Mouse (Mus musculus): Measurements from ENCODE around the gene Aqp6. TPM values are rescaled to one million over a fixed set of nuclear protein-coding genes. Genes with fewer than 3 reads are reported as not detected.
A peak's percentile ranks its signal among the peaks of the same experiment; 100 is the strongest.

Aqp6 gene
- polyA plus RNA-seq (2016; fragmentation: Nextera tagmentation; extraction: Ambion mirVana): 1.3 and 2.8 TPM in 2 replicates

- peak within 1 kb of the TSS; percentile 76 for H3K27ac ChIP-seq
- WGBS: 44% methylated on average over 22 of the region's 22 CpGs
- no peak within 1 kb of the TSS for H3K4me3 ChIP-seq
- peak within 1 kb of the TSS; percentile 15 for H3K4me2 ChIP-seq (replicated peaks)
- ATAC-seq (ENCODE audit: low FRiP score): peak; percentile 10; the same call in 1 of the 2 replicates
- peak within 1 kb of the TSS; percentile 38; the same call in 1 of the 2 replicates for H3K9ac ChIP-seq
- H3K36me3 ChIP-seq: no peaks in the 10 kb centered on the region
- no peaks in the 10 kb centered on the region for H3K9me3 ChIP-seq (replicated peaks)
- H3K4me1 ChIP-seq: peaks cover 69% of the 10 kb centered on the region
- peaks cover 24% of the 10 kb centered on the region for H3K27me3 ChIP-seq
These were observed at the start of gene Aqp6 for GRCm38 (mm10) chr15:99600986-99601822. Gene Aqp6, plus strand, starts transcription at chr15:99601400.

- H3K9ac ChIP-seq: no peak overlapping the region
- H3K36me3 ChIP-seq: no peaks in the 10 kb centered on the region
- no peak overlapping the region for H3K4me2 ChIP-seq (replicated peaks)
- no peaks in the 10 kb centered on the region for H3K27me3 ChIP-seq
- H3K9me3 ChIP-seq (replicated peaks): no peaks in the 10 kb centered on the region
- 74% methylated on average over 6 of the region's 6 CpGs for WGBS
- no peaks in the 10 kb centered on the region for H3K4me1 ChIP-seq
- H3K27ac ChIP-seq: no peak overlapping the region
- no peak for ATAC-seq (ENCODE audit: low FRiP score)
- H3K4me3 ChIP-seq: no peak overlapping the region
These were observed 47.4 kb upstream of the Aqp6 start for GRCm38 (mm10) chr15:99553767-99554166.

- ATAC-seq (ENCODE audit: low FRiP score): no peak
- 88% methylated on average over 1 of the region's 1 CpGs for WGBS
- H3K9ac ChIP-seq: no peak overlapping the region
- H3K9me3 ChIP-seq (replicated peaks): no peaks in the 10 kb centered on the region
- H3K27me3 ChIP-seq: no peaks in the 10 kb centered on the region
- no peak overlapping the region for H3K27ac ChIP-seq
- H3K4me2 ChIP-seq (replicated peaks): no peak overlapping the region
- no peak overlapping the region for H3K4me3 ChIP-seq
- no peaks in the 10 kb centered on the region for H3K36me3 ChIP-seq
- H3K4me1 ChIP-seq: peaks cover 8% of the 10 kb centered on the region; the same call in 1 of the 2 replicates
These were observed 42.3 kb upstream of the Aqp6 start for GRCm38 (mm10) chr15:99558947-99559346.

- 0 out of 2 replicates have a peak, but pooled peaks cover 3% of the 10 kb centered on the region for H3K27me3 ChIP-seq
- ATAC-seq (ENCODE audit: low FRiP score): no peak
- H3K9me3 ChIP-seq (replicated peaks): no peaks in the 10 kb centered on the region
- H3K4me2 ChIP-seq (replicated peaks): no peak overlapping the region
- no peak overlapping the region for H3K9ac ChIP-seq
- H3K4me1 ChIP-seq: peaks cover 16% of the 10 kb centered on the region; the same call in 1 of the 2 replicates
- no peak overlapping the region for H3K4me3 ChIP-seq
- 85% methylated on average over 10 of the region's 10 CpGs for WGBS
- H3K36me3 ChIP-seq: no peaks in the 10 kb centered on the region
- H3K27ac ChIP-seq: no peak overlapping the region
These were observed 41.0 kb upstream of the Aqp6 start for GRCm38 (mm10) chr15:99560246-99560645.

- Histone ChIP-seq H3K9ac (no peak overlapping the region), H3K4me2 (replicated peaks) (no peak overlapping the region), H3K36me3 (no peaks in the 10 kb centered on the region), H3K27ac (no peak overlapping the region), H3K9me3 (replicated peaks) (no peaks in the 10 kb centered on the region), H3K4me1 (peaks cover 12% of the 10 kb centered on the region; the same call in 1 of the 2 replicates), H3K4me3 (no peak overlapping the region), H3K27me3 (peaks cover 8% of the 10 kb centered on the region)
- 66% methylated on average over 4 of the region's 4 CpGs for WGBS
- no peak for ATAC-seq (ENCODE audit: low FRiP score)
These were observed 33.8 kb upstream of the Aqp6 start for GRCm38 (mm10) chr15:99567371-99567770.

GRCm38 (mm10) chr15:99568682-99569081 is 32.5 kb upstream of the Aqp6 start:
- WGBS: 57% methylated on average over 6 of the region's 6 CpGs
- Histone ChIP-seq H3K4me2 (replicated peaks) (no peak overlapping the region), H3K4me1 (peaks cover 10% of the 10 kb centered on the region; the same call in 1 of the 2 replicates), H3K4me3 (no peak overlapping the region), H3K27me3 (peaks cover 8% of the 10 kb centered on the region), H3K9ac (no peak overlapping the region), H3K9me3 (replicated peaks) (no peaks in the 10 kb centered on the region), H3K36me3 (no peaks in the 10 kb centered on the region), H3K27ac (no peak overlapping the region)
- no peak for ATAC-seq (ENCODE audit: low FRiP score)

- H3K4me3 ChIP-seq: no peak overlapping the region
- no peak overlapping the region for H3K27ac ChIP-seq
- H3K27me3 ChIP-seq: peaks cover 8% of the 10 kb centered on the region
- H3K9me3 ChIP-seq (replicated peaks): no peaks in the 10 kb centered on the region
- no peak overlapping the region for H3K4me2 ChIP-seq (replicated peaks)
- ATAC-seq (ENCODE audit: low FRiP score): no peak
- H3K4me1 ChIP-seq: peaks cover 10% of the 10 kb centered on the region; the same call in 1 of the 2 replicates
- WGBS: 78% methylated on average over 10 of the region's 10 CpGs
- H3K36me3 ChIP-seq: no peaks in the 10 kb centered on the region
- no peak overlapping the region for H3K9ac ChIP-seq
These were observed 32.1 kb upstream of the Aqp6 start for GRCm38 (mm10) chr15:99569123-99569522.

- Histone ChIP-seq H3K4me1 (peaks cover 7% of the 10 kb centered on the region), H3K36me3 (no peaks in the 10 kb centered on the region), H3K27me3 (peaks cover 42% of the 10 kb centered on the region), H3K4me2 (replicated peaks) (no peak within 1 kb of the TSS), H3K9me3 (replicated peaks) (no peaks in the 10 kb centered on the region), H3K4me3 (no peak within 1 kb of the TSS), H3K27ac (no peak within 1 kb of the TSS), H3K9ac (no peak within 1 kb of the TSS)
- 80% methylated on average over 26 of the region's 26 CpGs for WGBS
- no peak for ATAC-seq (ENCODE audit: low FRiP score)
These were observed 22.3 kb upstream of the Aqp6 start, which contains the start of gene Aqp2 for GRCm38 (mm10) chr15:99578802-99579485. Gene Aqp2, plus strand, starts transcription at chr15:99579055.

GRCm38 (mm10) chr15:99583463-99584344 is 17.5 kb upstream of the Aqp6 start:
- ATAC-seq (ENCODE audit: low FRiP score): peak; percentile 51
- 2% methylated on average over 53 of the region's 54 CpGs for WGBS
- peak overlapping the region; percentile 32 for H3K4me3 ChIP-seq
- no peaks in the 10 kb centered on the region for H3K36me3 ChIP-seq
- peaks cover 18% of the 10 kb centered on the region for H3K4me1 ChIP-seq
- peak overlapping the region; percentile 39 for H3K9ac ChIP-seq
- H3K27ac ChIP-seq: no peak overlapping the region
- H3K9me3 ChIP-seq (replicated peaks): no peaks in the 10 kb centered on the region
- peaks cover 89% of the 10 kb centered on the region for H3K27me3 ChIP-seq
- peak overlapping the region; percentile 59 for H3K4me2 ChIP-seq (replicated peaks)

GRCm38 (mm10) chr15:99584407-99585202 is 16.6 kb upstream of the Aqp6 start:
- ATAC-seq (ENCODE audit: low FRiP score): no peak

GRCm38 (mm10) chr15:99585741-99586140 is 15.5 kb upstream of the Aqp6 start:
- no peaks in the 10 kb centered on the region for H3K36me3 ChIP-seq
- WGBS: 71% methylated on average over 6 of the region's 6 CpGs
- no peaks in the 10 kb centered on the region for H3K9me3 ChIP-seq (replicated peaks)
- H3K4me2 ChIP-seq (replicated peaks): no peak overlapping the region
- H3K4me3 ChIP-seq: no peak overlapping the region
- H3K27ac ChIP-seq: no peak overlapping the region
- H3K9ac ChIP-seq: no peak overlapping the region
- H3K27me3 ChIP-seq: peaks cover 97% of the 10 kb centered on the region
- H3K4me1 ChIP-seq: peaks cover 21% of the 10 kb centered on the region
- ATAC-seq (ENCODE audit: low FRiP score): no peak

More at GRCm38 (mm10) chr15:99584407-99585202, 16.6 kb upstream of the Aqp6 start:
- Histone ChIP-seq H3K9me3 (replicated peaks) (no peaks in the 10 kb centered on the region), H3K4me2 (replicated peaks) (peak overlapping the region; percentile 59), H3K27me3 (peaks cover 92% of the 10 kb centered on the region), H3K27ac (no peak overlapping the region), H3K9ac (peak overlapping the region; percentile 39; the same call in 1 of the 2 replicates), H3K36me3 (no peaks in the 10 kb centered on the region), H3K4me3 (peak overlapping the region; percentile 32), H3K4me1 (peaks cover 18% of the 10 kb centered on the region)
- 2% methylated on average over 24 of the region's 24 CpGs for whole genome bisulfite sequencing
